Mouse (Mus musculus) heart, adult 2 months (tissue): Measurements from ENCODE around the gene Tmem266. TPM values are rescaled to one million over a fixed set of nuclear protein-coding genes. Genes with fewer than 3 reads are reported as not detected.

ENCODE experiments used
- DNase-seq, 2 experiments: peaks; one replicate each; pipeline ENCODE4 v3.0.0; 2021
- H3K27ac ChIP-seq: fragments of 200-600 bp; 2 replicates; pipeline ENCODE4 v1.8.1; 2022
- H3K27me3 ChIP-seq: fragments of 200-500 bp; 2 replicates; pipeline ENCODE4 v1.6.1; 2012; ENCODE audit warnings: mild to moderate bottlenecking, low read length, inconsistent platforms, mixed read lengths; ENCODE audit not compliant: control insufficient read depth, insufficient read depth
- H3K36me3 ChIP-seq: fragments of 200-500 bp; 2 replicates; pipeline ENCODE4 v1.6.1; 2012; ENCODE audit warnings: low read length, inconsistent platforms; ENCODE audit not compliant: control insufficient read depth, insufficient read depth
- H3K4me1 ChIP-seq: fragments of 200-500 bp; 2 replicates; pipeline ENCODE4 v1.6.1; 2011; ENCODE audit warnings: low read length; ENCODE audit not compliant: control insufficient read depth, insufficient read depth
- H3K4me3 ChIP-seq: fragments of 200-600 bp; 2 replicates; pipeline ENCODE4 v1.8.1; 2022
- H3K79me2 ChIP-seq: fragments of 200-500 bp; replicated peaks from 2 replicates; pipeline ENCODE4 v1.6.1; 2012; ENCODE audit warnings: mild to moderate bottlenecking, inconsistent platforms, low read length, moderate library complexity, mixed read lengths; ENCODE audit not compliant: control insufficient read depth, insufficient read depth
- H3K9ac ChIP-seq: fragments of 200-500 bp; 2 replicates; pipeline ENCODE4 v1.6.1; 2012; ENCODE audit warnings: low read depth, mild to moderate bottlenecking, control low read depth, inconsistent platforms, low read length, mixed read lengths
- CTCF ChIP-seq: fragments of 200-600 bp; IDR thresholded peaks from 2 replicates; pipeline ENCODE4 v1.8.1; 2022; ENCODE audit warnings: antibody characterized with exemption, mild to moderate bottlenecking, moderate library complexity
- EP300 ChIP-seq: fragments of 200-500 bp; IDR thresholded peaks from 2 replicates; pipeline ENCODE4 v1.6.1; 2011; ENCODE audit warnings: low read depth, low read length, control low read depth; ENCODE audit not compliant: insufficient read depth
- POLR2A ChIP-seq: fragments of 200-500 bp; IDR thresholded peaks from 2 replicates; pipeline ENCODE4 v1.6.1; 2011; ENCODE audit warnings: mild to moderate bottlenecking, low read depth, low read length, control low read depth; ENCODE audit not compliant: insufficient read depth
- WGBS: fragments of 180-500 bp; shearing (Covaris S2); methylation state at CpG from one replicate; pipeline ENCODE4 v1.1.7; 2018; 5-methylcytosine and 5-hydroxymethylcytosine counted together
- intact Hi-C: fragments of 180-260 bp; cut with DNase I; formaldehyde crosslinking; loops from one replicate; pipeline ENCODE4 v1.15.1; 2025
- polyA plus RNA-seq: library from polyadenylated mRNA; depleted of rRNA; stranded (reverse); fragments of >200 nt; gene quantifications from 2 replicates; pipeline ENCODE4 v1.2.3, GENCODE M21; 2012
- total RNA-seq, 2 experiments: library from RNA; stranded (reverse); gene quantifications; 2 replicates each; pipeline ENCODE4 v1.2.3; 2021

The Tmem266 gene
- total and polyA plus RNA-seq, 3 experiments = 1.5 to 2.5 (median 2.0) TPM

GRCm38 (mm10) chr9:55357164-55357563 is 30.5 kb downstream of the Tmem266 start:
- Histone ChIP-seq H3K4me3 (no peak overlapping the region), H3K4me1 (no peaks in the 10 kb centered on the region), H3K79me2 (no peaks in the 10 kb centered on the region), H3K36me3 (no peaks in the 10 kb centered on the region), H3K9ac (no peak overlapping the region), H3K27ac (no peak overlapping the region), H3K27me3 (no peaks in the 10 kb centered on the region)
- DNase-seq = no peak
- 81% methylated on average over 1 of the region's 1 CpGs for WGBS
- intact Hi-C loops = no loop called here
- no peak for TF ChIP-seq EP300
- TF ChIP-seq POLR2A = no peak
- no peak for TF ChIP-seq CTCF

GRCm38 (mm10) chr9:55360372-55360771 is 33.7 kb downstream of the Tmem266 start:
- DNase-seq = no peak
- H3K27ac ChIP-seq = no peak overlapping the region
- intact Hi-C loops = no loop called here
- 70% methylated on average over 3 of the region's 3 CpGs for WGBS
- no peaks in the 10 kb centered on the region for H3K27me3 ChIP-seq
- no peaks in the 10 kb centered on the region for H3K4me1 ChIP-seq
- no peaks in the 10 kb centered on the region for H3K79me2 ChIP-seq
- no peaks in the 10 kb centered on the region for H3K36me3 ChIP-seq
- TF ChIP-seq EP300 (no peak), CTCF (no peak), POLR2A (no peak)
- H3K4me3 ChIP-seq = no peak overlapping the region
- H3K9ac ChIP-seq = no peak overlapping the region

- intact Hi-C loops = no loop called here
- 46% methylated on average over 7 of the region's 7 CpGs for WGBS
- H3K27ac ChIP-seq = no peak overlapping the region
Measured at GRCm38 (mm10) chr9:55360861-55361260, 34.1 kb downstream of the Tmem266 start.

GRCm38 (mm10) chr9:55361969-55362368 is 35.3 kb downstream of the Tmem266 start:
- no peaks in the 10 kb centered on the region for H3K4me1 ChIP-seq
- no peak overlapping the region for H3K9ac ChIP-seq
- DNase-seq = no peak
- intact Hi-C loops = no loop called here
- 70% methylated on average over 5 of the region's 5 CpGs for WGBS
- H3K36me3 ChIP-seq = no peaks in the 10 kb centered on the region
- no peak overlapping the region for H3K4me3 ChIP-seq
- H3K27ac ChIP-seq = no peak overlapping the region
- TF ChIP-seq CTCF = no peak
- TF ChIP-seq POLR2A = no peak
- no peak for TF ChIP-seq EP300
- H3K79me2 ChIP-seq = no peaks in the 10 kb centered on the region
- H3K27me3 ChIP-seq = no peaks in the 10 kb centered on the region

More at GRCm38 (mm10) chr9:55360861-55361260, 34.1 kb downstream of the Tmem266 start:
- Histone ChIP-seq H3K27me3 (no peaks in the 10 kb centered on the region), H3K9ac (no peak overlapping the region), H3K79me2 (no peaks in the 10 kb centered on the region), H3K4me3 (no peak overlapping the region), H3K4me1 (no peaks in the 10 kb centered on the region), H3K36me3 (no peaks in the 10 kb centered on the region)
- DNase-seq = peak; percentile 5 to 19
- TF ChIP-seq EP300 = no peak
- TF ChIP-seq POLR2A = no peak
- TF ChIP-seq CTCF = no peak

GRCm38 (mm10) chr9:55363707-55364106 is 37.0 kb downstream of the Tmem266 start:
- DNase-seq = no peak
- H3K36me3 ChIP-seq = no peaks in the 10 kb centered on the region
- H3K4me3 ChIP-seq = no peak overlapping the region
- H3K4me1 ChIP-seq = no peaks in the 10 kb centered on the region
- H3K27me3 ChIP-seq = no peaks in the 10 kb centered on the region
- H3K27ac ChIP-seq = no peak overlapping the region
- intact Hi-C loops = no loop called here
- no peak for TF ChIP-seq CTCF
- no peak for TF ChIP-seq EP300
- TF ChIP-seq POLR2A = no peak
- no peak overlapping the region for H3K9ac ChIP-seq
- H3K79me2 ChIP-seq = no peaks in the 10 kb centered on the region

GRCm38 (mm10) chr9:55368011-55368410 is 41.3 kb downstream of the Tmem266 start:
- H3K9ac ChIP-seq = no peak overlapping the region
- no peaks in the 10 kb centered on the region for H3K79me2 ChIP-seq
- H3K36me3 ChIP-seq = no peaks in the 10 kb centered on the region
- no peak overlapping the region for H3K4me3 ChIP-seq
- WGBS = 55% methylated on average over 3 of the region's 3 CpGs
- no peaks in the 10 kb centered on the region for H3K4me1 ChIP-seq
- no peak for DNase-seq
- no peak overlapping the region for H3K27ac ChIP-seq
- no peak for TF ChIP-seq POLR2A
- no peak for TF ChIP-seq EP300
- TF ChIP-seq CTCF = no peak
- intact Hi-C loops = no loop called here
- H3K27me3 ChIP-seq = no peaks in the 10 kb centered on the region
